Mouse (Mus musculus): ENCODE results near the gene Grcc10.

GRCm38 (mm10) chr6:124755831-124756595 is 14.8 kb upstream of the Grcc10 start, which contains the start of the genes Gm45234 and Atn1:
- TF ChIP-seq POLR2A (IDR thresholded peaks at IDR 0.05; ENCODE audit: extremely low read depth, insufficient read depth, low read length) = no peak
- TF ChIP-seq CTCF (IDR thresholded peaks at IDR 0.05; ENCODE audit: extremely low read depth, insufficient read depth, low read length) = no peak
